Mouse (Mus musculus) olfactory bulb, adult 2 months (tissue): ENCODE results near the gene Serpinb7.

Source experiments
- CTCF ChIP-seq: fragments of 200-500 bp; IDR thresholded peaks from 2 replicates; pipeline ENCODE4 v1.5.1; 2012; ENCODE audit warnings: low read depth, mild to moderate bottlenecking, low read length, moderate library complexity; ENCODE audit not compliant: insufficient read depth
- POLR2A ChIP-seq: fragments of 200-500 bp; IDR thresholded peaks from 2 replicates; pipeline ENCODE4 v1.6.1; 2012; ENCODE audit warnings: mild to moderate bottlenecking, low read depth, low read length, moderate library complexity; ENCODE audit not compliant: insufficient read depth

DNA sequence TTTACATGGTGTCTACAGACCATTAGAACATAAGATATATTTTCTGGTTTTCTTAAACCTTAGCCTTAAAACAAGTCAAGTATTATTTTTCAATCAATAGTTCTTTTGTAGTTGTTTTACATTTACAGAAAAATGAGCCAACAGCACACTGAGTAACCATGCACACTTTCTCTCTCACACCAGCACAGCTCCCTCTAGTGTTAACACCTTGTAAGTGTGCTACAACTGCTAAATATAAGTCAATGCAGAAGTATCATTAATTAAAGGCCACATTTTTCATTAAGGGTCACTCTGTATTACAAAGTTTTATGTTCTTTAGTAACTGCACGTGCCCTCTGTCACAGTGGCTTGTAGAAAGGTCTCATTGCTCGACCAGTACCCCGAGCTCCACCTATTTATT is 46.4 kb upstream of the Serpinb7 start:
- TF ChIP-seq POLR2A (no peak), CTCF (no peak)
